Mouse (Mus musculus): ENCODE results near the gene Atg5.

- no peak for TF ChIP-seq CTCF (IDR thresholded peaks at IDR 0.05; ENCODE audit: low read depth)
- no peak for TF ChIP-seq EP300 (optimal IDR thresholded peaks at IDR 0.05)
Observed at GRCm38 (mm10) chr10:44409958-44410357, 141.8 kb downstream of the Atg5 start.
